ENCODE assay signal across 23 mouse cellular contexts in genomic region chr10:75649001-75649400, GRCm38 (mm10).
"Had no signal": no experiment of that assay in that cellular context is flagged by ENCODE, and none has a peak within 500 bp of the region (broad histone marks: within the 10 kb centered on the region; RNA-seq: fewer than 3 reads in every experiment).

No protein-coding gene starts in this region.

- H3K4me3 ChIP-seq: layer of hippocampus, adult 2 months; limb, embryonic 10.5 days; limb, embryonic 13.5 days; liver, embryonic 12.5 days; liver, embryonic 15.5 days; lung, embryonic 15.5 days; midbrain, embryonic 12.5 days; midbrain, embryonic 15.5 days; neural tube, embryonic 12.5 days; neural tube, embryonic 15.5 days; stomach, embryonic 15.5 days had no signal

- H3K27me3 ChIP-seq: limb, embryonic 13.5 days; liver, embryonic 12.5 days; liver, embryonic 15.5 days; lung, embryonic 15.5 days; midbrain, embryonic 12.5 days; midbrain, embryonic 15.5 days; neural tube, embryonic 12.5 days; neural tube, embryonic 15.5 days; stomach, embryonic 15.5 days had no signal

- H3K9me3 ChIP-seq: limb, embryonic 10.5 days; limb, embryonic 13.5 days; liver, embryonic 12.5 days; liver, embryonic 15.5 days; lung, embryonic 15.5 days; midbrain, embryonic 12.5 days; midbrain, embryonic 15.5 days; neural tube, embryonic 12.5 days; neural tube, embryonic 15.5 days; stomach, embryonic 15.5 days had no signal

- DNase-seq: kidney, adult 9 months; kidney, postnatal 25 days; layer of hippocampus, adult 9-11 months; liver; lung, adult 18-20 months; lung, postnatal 14 days; right cerebral cortex, adult 18-20 months; right cerebral cortex, postnatal 25 days; spleen, adult 18-20 months; thymus, adult 2 months; thymus, postnatal 14 days had no signal

- ATAC-seq: liver, embryonic 12.5 days; midbrain, embryonic 15.5 days had no signal

- H3K4me2 ChIP-seq: limb, embryonic 13.5 days; liver, embryonic 12.5 days; liver, embryonic 15.5 days; lung, embryonic 15.5 days; midbrain, embryonic 12.5 days; midbrain, embryonic 15.5 days; neural tube, embryonic 12.5 days; neural tube, embryonic 15.5 days; stomach, embryonic 15.5 days had no signal

- H3K27ac ChIP-seq: layer of hippocampus, adult 2 months; limb, embryonic 10.5 days; limb, embryonic 13.5 days; liver, embryonic 12.5 days; liver, embryonic 15.5 days; lung, embryonic 15.5 days; macrophage; midbrain, embryonic 12.5 days; midbrain, embryonic 15.5 days; neural tube, embryonic 12.5 days; neural tube, embryonic 15.5 days; stomach, embryonic 15.5 days had no signal

- H3K9ac ChIP-seq: limb, embryonic 13.5 days; liver, embryonic 12.5 days; liver, embryonic 15.5 days; lung, embryonic 15.5 days; midbrain, embryonic 12.5 days; midbrain, embryonic 15.5 days; neural tube, embryonic 12.5 days; neural tube, embryonic 15.5 days; stomach, embryonic 15.5 days had no signal
